Mouse (Mus musculus): ENCODE measurements at regions not wholly inside any gene's neighbourhood (a gene's known extent, or its start where the extent isn't known, plus 50 kb on each side); places are given as distances from the start of the nearest gene placed in this dataset.

GRCm38 (mm10) chr2:78094921-78095320, 148.7 kb upstream of the Cwc22 start:
- TF ChIP-seq EP300 (IDR thresholded peaks at IDR 0.05; ENCODE audit: low read depth) (no peak), CTCF (IDR thresholded peaks at IDR 0.05; ENCODE audit: low read depth) (no peak)
